Mouse (Mus musculus) liver, embryonic 18 days (tissue): ENCODE results near the gene Cwc27. TPM values are rescaled to one million over a fixed set of nuclear protein-coding genes. Genes with fewer than 3 reads are reported as not detected.

Experiments used
- polyA plus RNA-seq: library from polyadenylated mRNA; depleted of rRNA; stranded (reverse); fragments of >200 nt; gene quantifications from 2 replicates; pipeline ENCODE4 v1.2.3, GENCODE M21; 2012; rRNA removed

The Cwc27 gene
- 5.0 and 5.2 TPM in 2 replicates for polyA plus RNA-seq

DNA sequence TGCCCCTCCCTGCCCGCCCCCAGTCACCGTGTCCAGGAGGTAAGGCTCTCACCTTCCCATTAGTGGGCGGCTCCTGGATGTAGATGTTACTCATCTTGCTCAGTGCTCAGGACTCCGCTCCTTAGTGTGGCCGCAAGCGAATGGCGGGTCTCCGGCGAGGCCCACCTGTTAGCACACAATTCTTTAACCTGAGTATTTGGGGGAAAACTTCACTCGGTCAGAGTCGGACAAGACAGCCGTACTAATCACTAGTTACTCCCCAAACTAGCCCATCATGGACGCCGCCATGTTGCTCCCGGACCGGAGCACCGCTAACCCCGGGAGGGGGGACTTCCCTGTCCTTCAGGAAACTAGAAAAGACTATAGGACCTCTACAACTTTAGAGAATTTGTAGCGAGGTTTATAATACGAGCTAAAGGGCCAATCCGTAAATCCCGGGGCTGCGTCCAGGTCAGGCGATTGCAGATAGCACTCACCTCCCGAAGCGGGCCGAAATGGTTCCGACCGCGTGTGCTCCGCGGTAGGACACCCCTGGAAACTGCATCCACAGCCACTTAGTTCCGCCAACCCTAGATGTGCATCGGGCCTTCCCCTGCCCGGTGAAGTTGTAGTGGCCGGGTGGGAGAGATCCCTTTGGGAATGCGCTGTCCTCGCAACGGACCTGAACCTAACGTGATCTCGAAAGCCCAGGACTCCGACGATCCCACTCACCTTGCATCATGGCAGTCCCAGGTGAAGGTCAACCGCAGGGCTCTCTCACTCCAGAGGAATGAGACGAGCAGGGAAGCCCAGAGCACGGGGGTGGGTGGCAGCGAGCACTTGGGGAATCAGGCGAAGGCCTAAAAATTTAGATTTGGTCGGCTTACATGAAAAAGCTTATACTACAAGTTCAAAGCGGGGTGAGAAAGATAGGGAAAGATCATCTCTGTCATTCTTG lies at the start of gene Cwc27:
Gene Cwc27, minus strand, starts transcription at position 508 of the 937 bp plus-strand sequence.

DNA sequence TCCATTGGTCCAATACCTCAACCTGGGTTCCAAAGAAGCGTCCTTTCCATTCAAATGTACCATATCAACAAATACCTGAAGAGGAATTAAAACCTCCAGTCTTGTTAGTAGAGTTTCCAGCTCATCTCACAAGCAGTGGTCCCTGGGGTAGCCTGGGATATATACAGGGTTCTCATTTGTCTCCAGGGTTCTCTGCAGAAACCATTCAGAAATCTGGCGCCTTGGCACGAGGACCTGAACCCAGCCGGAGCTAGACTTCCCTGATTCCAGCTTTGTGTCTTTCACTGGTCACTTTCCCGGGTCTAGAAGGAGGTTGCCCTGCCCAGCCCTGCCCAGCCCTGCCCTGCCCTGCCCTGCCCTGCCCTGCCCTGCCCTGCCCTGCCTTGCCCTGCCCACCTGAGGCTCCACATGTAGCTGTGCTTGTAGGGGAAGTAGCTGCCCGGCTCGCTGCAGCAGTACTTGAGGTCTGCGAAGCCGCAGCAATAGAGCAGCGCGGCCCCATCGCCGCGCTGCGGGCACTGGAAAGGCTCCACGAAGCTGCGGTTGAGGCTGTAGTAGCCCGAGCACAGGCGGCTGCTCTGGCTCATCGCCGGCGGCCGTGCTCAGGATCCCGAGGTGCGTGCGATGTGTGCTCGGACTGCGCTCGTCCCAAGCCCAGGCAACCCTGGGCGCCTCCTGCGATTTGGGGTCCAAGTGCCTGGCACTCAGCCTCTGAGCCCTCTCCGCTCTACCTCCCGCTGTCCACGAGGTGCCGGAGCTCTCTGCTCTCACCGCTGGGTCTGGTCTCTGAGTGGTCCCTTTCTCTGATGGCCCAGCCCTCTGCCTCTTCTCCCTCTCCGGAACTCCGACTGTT lies 46.4 kb upstream of the Cwc27 start, which contains the start of gene Shisal2b:
Gene Shisal2b, minus strand, starts transcription at position 767 of the 853 bp plus-strand sequence.

GRCm38 (mm10) chr13:104792184-104792583 lies 24.8 kb downstream of the Cwc27 start, which contains the start of gene Srek1ip1:
Gene Srek1ip1 (plus strand): TSS chr13:104792484.

Other genes with a start within 250 kb of the Cwc27 start
- 8.7 and 9.0 TPM in 2 replicates for gene Srek1ip1, start 24.7 kb downstream of the Cwc27 start, polyA plus RNA-seq
- 0.02 TPM in 1 of 2 replicates, not detected in the other for gene Shisal2b, start 46.8 kb upstream of the Cwc27 start, polyA plus RNA-seq
- 0.30 and 0.32 TPM in 2 replicates for gene Rgs7bp, start 237.8 kb upstream of the Cwc27 start, polyA plus RNA-seq